Mouse (Mus musculus) layer of hippocampus, adult 8-10 months (tissue): Measurements from ENCODE around the gene Adam1a. TPM values are rescaled to one million over a fixed set of nuclear protein-coding genes. Genes with fewer than 3 reads are reported as not detected.

ENCODE experiments used
- DNase-seq, 2 experiments: peaks; one replicate each; pipeline ENCODE4 v3.0.0; 2022; ENCODE audit warnings: low spot score in 2 of 2
- total RNA-seq, 4 experiments: library from RNA; stranded (reverse); gene quantifications; 2 replicates each; pipeline ENCODE4 v1.2.4; 2022

The Adam1a gene
- total RNA-seq: 10 to 100 TPM; 14.9 to 27.6 (median 19.2) TPM

GRCm38 (mm10) chr5:121544910-121545792 is at the start of gene Adam1a, which contains the start of gene Gm42878:
TSS of gene Adam1a (minus strand) at chr5:121545482.
TSS of gene Gm42878 (minus strand) at chr5:121545482.
- DNase-seq: no peak

- DNase-seq: no peak
Measured at GRCm38 (mm10) chr5:121594714-121595313, 49.5 kb upstream of the Adam1a start.

- peak; percentile 71 to 74 for DNase-seq
Measured at GRCm38 (mm10) chr5:121593451-121594401, 48.4 kb upstream of the Adam1a start, which contains the start of gene Aldh2. TSS of gene Aldh2 (minus strand) at chr5:121593824.

- no peak for DNase-seq
Measured at GRCm38 (mm10) chr5:121592816-121593407, 47.6 kb upstream of the Adam1a start.

GRCm38 (mm10) chr5:121592064-121592815 is 47.0 kb upstream of the Adam1a start:
- no peak for DNase-seq

GRCm38 (mm10) chr5:121591417-121592063 is 46.3 kb upstream of the Adam1a start:
- DNase-seq: no peak

- DNase-seq: no peak
Measured at GRCm38 (mm10) chr5:121589928-121590327, 44.6 kb upstream of the Adam1a start.

- peak; percentile 71 to 72 for DNase-seq
Measured at GRCm38 (mm10) chr5:121586400-121587039, 41.2 kb upstream of the Adam1a start.

GRCm38 (mm10) chr5:121585699-121586098 is 40.4 kb upstream of the Adam1a start:
- no peak for DNase-seq

GRCm38 (mm10) chr5:121585005-121585404 is 39.7 kb upstream of the Adam1a start:
- no peak for DNase-seq

GRCm38 (mm10) chr5:121583765-121584501 is 38.7 kb upstream of the Adam1a start:
- peak; percentile 69 to 74 for DNase-seq

- no peak for DNase-seq
Measured at GRCm38 (mm10) chr5:121581945-121582344, 36.7 kb upstream of the Adam1a start.

- no peak for DNase-seq
Measured at GRCm38 (mm10) chr5:121576927-121577488, 31.7 kb upstream of the Adam1a start.

- DNase-seq: no peak
Measured at GRCm38 (mm10) chr5:121575867-121576266, 30.6 kb upstream of the Adam1a start.

- DNase-seq: no peak
Measured at GRCm38 (mm10) chr5:121574145-121574544, 28.9 kb upstream of the Adam1a start.

GRCm38 (mm10) chr5:121570787-121571186 is 25.5 kb upstream of the Adam1a start:
- DNase-seq: no peak

GRCm38 (mm10) chr5:121569881-121570420 is 24.7 kb upstream of the Adam1a start:
- no peak for DNase-seq
